Mouse (Mus musculus) myocyte (in vitro differentiated cells): ENCODE results near the gene Ankrd34b. TPM values are rescaled to one million over a fixed set of nuclear protein-coding genes. Genes with fewer than 3 reads are reported as not detected.

Source experiments
- polyA plus RNA-seq: library from polyadenylated mRNA; unstranded; fragments of >200 nt; fragmentation: generic; extraction: Trizol; gene quantifications from one replicate; pipeline ENCODE4 v1.2.1, GENCODE M21; 2012; ENCODE audit warnings: missing spikeins

The Ankrd34b gene
- polyA plus RNA-seq, 1 experiment: not detected

Other genes starting within 250 kb of the Ankrd34b start
- not detected for gene Gm20379, start 119.9 kb upstream of the Ankrd34b start, polyA plus RNA-seq
- gene Dhfr, start 71.2 kb upstream of the Ankrd34b start, polyA plus RNA-seq: 1.3 TPM
- gene Msh3, start 70.9 kb upstream of the Ankrd34b start, polyA plus RNA-seq: 2.5 TPM
- 0.92 TPM for gene Fam151b, start 58.1 kb downstream of the Ankrd34b start, polyA plus RNA-seq
- 3.6 TPM for gene Zfyve16, start 105.0 kb downstream of the Ankrd34b start, polyA plus RNA-seq
- gene Spz1, start 150.3 kb downstream of the Ankrd34b start, polyA plus RNA-seq: not detected
- 5.4 TPM for gene Serinc5, start 185.2 kb downstream of the Ankrd34b start, polyA plus RNA-seq